Mouse (Mus musculus): ENCODE results near the gene Ptp4a2.
"Not testable (repeated sequence)": the region's sequence is repeated elsewhere in the genome, so short reads cannot be mapped to it uniquely, and the experiment has no call there.

DNA sequence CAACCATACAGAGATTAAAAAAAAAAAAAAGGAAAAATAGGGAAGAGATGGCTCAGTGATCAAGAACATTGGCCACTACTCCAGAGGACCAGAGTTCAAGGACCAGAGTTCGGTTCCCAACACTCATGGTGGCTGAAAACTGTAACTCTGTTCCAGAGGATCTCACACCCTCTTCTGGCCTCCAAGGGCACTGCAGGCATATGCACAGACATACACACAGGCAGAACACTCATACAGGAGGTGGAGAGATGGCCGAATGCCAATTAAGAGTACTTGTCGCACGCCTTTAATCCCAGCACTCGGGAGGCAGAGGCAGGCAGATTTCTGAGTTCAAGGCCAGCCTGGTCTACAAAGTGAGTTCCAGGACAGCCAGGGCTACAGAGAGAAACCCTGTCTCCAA is 55.2 kb downstream of the Ptp4a2 start:
- TF ChIP-seq CTCF (IDR thresholded peaks at IDR 0.05; ENCODE audit: low read depth) = peak; percentile 25; the same call in 1 of the 2 replicates
- TF ChIP-seq EP300 (IDR thresholded peaks at IDR 0.05; ENCODE audit: low read depth) = not testable (repeated sequence)
